Mouse (Mus musculus): ENCODE data around the gene Nt5c3.
A peak's percentile ranks its signal among the peaks of the same experiment; 100 is the strongest.

Gene Nt5c3

GRCm38 (mm10) chr6:56923726-56924707, at the start of gene Nt5c3, which contains the start of gene Vmn1r4:
TSS of gene Nt5c3 (minus strand) at chr6:56923932.
TSS of gene Vmn1r4 (plus strand) at chr6:56924015.
- peak; percentile 88 for DNase-seq (ENCODE audit: low spot score)

GRCm38 (mm10) chr6:56969973-56970372, 46.2 kb upstream of the Nt5c3 start, which contains the start of gene Vmn1r5:
TSS of gene Vmn1r5 (plus strand) at chr6:56970273.
- no peak for DNase-seq (ENCODE audit: low spot score)

DNA sequence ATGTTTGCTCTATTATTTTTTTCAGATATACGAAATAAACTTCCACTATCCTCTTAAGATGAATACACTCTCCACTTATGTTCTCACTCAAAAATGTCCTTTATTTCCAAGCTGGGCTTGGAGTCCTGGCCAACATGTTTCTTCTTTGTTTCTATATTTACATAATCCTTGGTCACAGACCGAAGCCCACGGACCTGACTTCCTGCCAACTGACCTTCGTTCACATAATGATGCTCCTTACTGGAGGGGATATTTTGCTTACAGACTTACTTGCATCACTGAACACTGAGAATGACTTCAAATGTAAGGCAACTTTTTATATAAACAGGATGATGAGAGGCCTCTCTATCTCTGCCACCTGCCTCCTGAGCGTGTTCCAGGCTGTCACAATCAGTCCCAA, 32.7 kb upstream of the Nt5c3 start:
- no peak for DNase-seq (ENCODE audit: low spot score)

GRCm38 (mm10) chr6:56934366-56934765, 10.6 kb upstream of the Nt5c3 start:
- DNase-seq (ENCODE audit: low spot score), result no peak

DNA sequence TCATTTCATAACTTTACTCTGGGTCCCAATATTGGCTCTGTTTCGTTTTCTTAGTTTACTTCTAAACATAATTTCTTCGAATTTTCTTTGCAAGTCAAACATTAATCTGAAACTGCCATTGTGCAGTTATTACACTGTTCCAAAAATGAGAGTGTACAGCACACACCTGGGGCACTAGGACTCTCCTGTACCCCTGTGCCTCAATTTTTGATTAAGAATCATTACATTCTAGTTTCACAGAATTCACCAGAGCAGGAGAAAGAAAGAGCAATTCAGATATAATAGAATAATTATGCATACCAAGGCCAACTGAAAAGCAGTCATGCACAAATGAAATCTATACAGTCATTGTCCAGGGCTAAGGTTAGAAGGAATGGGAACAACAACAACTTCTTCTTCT, 8.7 kb upstream of the Nt5c3 start:
- DNase-seq (ENCODE audit: low spot score), result no peak

- DNase-seq (ENCODE audit: low spot score), result no peak
Measured at GRCm38 (mm10) chr6:56931648-56932415, 8.1 kb upstream of the Nt5c3 start.

DNA sequence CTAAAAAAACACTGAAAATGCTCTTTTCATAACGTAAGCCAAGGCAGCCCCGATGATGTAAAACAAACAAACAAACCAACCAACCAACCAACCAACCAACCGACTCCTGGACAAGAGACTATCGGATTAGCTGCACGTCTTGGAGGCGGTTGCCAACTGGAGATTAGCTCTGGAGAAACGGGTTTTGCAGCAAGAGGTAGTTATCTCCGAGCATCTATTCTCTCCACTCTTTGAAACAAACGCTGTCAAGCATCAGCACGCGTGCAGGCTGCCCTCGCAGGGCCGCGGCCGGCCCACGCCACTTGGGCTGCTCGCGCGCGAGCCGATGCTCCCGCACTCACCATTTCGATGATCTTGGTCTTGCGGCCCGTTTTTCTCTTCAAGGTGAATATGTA, 404 bp downstream of the Nt5c3 start:
- no peak for DNase-seq (ENCODE audit: low spot score)

- peak; percentile 74 for DNase-seq (ENCODE audit: low spot score)
Measured at GRCm38 (mm10) chr6:56920222-56921092, 3.3 kb downstream of the Nt5c3 start.

DNA sequence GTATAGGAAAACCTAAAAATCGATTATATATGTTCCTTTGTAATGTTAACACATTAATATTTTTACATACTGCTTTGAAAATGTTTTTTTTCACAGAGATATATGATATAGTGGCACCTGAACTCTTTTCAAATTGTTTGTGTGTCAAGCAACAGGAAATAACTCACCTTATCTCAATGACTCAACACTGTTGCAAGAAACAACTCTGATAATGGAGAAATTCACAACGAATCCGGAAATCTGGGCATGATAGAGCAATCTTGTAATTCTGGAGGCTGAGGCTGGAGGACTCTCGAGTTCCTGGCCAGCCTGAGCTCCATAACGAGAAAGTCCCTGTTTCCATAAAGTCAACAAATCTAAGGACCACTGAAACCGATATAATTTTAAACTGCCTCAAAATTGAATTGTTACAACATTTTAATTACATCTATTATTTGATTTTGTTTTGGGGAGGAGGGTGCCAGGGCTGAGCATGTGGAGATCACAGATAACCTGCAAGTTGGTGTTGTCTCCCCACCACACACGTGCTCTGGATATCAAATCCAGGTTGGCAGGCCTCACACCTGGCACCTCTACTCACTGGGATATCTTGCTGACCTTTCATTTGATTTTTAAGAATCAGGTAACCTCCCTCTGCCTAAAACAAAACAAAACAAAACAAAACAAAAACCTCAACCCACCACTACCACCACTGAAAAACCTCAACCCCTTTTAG, 4.2 kb downstream of the Nt5c3 start:
- DNase-seq (ENCODE audit: low spot score), result no peak

GRCm38 (mm10) chr6:56917578-56918368, 6.0 kb downstream of the Nt5c3 start:
- peak; percentile 64 for DNase-seq (ENCODE audit: low spot score)

- DNase-seq (ENCODE audit: low spot score), result no peak
Measured at GRCm38 (mm10) chr6:56916279-56916678, 7.5 kb downstream of the Nt5c3 start.

DNA sequence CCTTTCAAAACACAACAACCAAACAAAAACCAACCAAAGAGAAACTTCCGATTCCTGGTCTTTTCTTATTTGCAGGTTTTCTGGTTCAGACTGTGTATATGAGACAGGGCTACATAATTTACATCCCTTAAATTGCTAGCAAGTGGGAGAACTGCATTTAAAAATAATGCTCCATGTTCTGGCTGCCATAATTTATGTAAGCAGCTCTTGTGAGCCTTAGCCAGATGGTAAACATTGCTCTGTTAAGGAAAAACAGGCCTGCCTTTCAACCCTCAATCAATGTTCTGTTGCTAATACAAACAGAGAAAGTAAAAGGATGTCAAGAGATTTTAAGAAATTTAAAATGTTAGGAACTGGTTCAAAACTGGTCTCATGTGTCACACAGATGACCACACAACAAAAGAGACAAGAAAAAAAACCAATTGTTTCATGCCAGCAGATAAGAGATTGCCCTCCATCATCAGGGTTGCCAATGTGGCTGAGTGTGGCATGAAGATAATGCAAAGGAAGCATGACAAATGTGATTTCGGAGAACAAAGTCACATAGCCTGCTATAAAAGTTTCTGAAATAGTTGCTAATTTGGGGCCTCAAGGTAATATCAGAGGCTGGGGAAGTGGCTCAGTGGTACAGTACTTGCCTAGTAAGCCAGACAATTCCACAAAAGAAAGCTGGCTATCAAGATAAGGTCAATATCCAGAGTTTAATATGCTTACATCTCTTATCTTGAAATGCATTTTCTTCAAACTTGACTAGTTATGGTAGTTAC, 10.5 kb downstream of the Nt5c3 start:
- DNase-seq (ENCODE audit: low spot score), result no peak

GRCm38 (mm10) chr6:56910910-56911309, 12.8 kb downstream of the Nt5c3 start:
- DNase-seq (ENCODE audit: low spot score), result no peak

DNA sequence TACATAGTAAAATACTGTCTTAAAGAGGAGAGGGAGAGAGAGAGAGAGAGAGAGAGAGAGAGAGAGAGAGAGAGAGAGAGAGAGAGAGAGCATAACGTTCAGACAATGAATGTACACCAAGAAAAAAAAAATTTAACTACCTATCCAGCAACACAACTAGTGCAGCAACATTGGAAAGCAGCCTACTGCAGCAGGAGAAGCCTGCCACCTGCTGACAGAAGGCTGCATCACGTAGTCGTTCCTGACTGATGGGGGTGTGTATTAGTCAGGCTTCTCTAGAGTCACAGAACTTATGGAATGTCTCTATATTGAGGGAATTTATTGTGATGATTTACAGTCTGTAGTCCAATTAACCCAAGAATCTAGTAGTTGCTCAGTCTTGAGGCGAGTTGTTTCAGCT, 14.8 kb downstream of the Nt5c3 start:
- no peak for DNase-seq (ENCODE audit: low spot score)

DNA sequence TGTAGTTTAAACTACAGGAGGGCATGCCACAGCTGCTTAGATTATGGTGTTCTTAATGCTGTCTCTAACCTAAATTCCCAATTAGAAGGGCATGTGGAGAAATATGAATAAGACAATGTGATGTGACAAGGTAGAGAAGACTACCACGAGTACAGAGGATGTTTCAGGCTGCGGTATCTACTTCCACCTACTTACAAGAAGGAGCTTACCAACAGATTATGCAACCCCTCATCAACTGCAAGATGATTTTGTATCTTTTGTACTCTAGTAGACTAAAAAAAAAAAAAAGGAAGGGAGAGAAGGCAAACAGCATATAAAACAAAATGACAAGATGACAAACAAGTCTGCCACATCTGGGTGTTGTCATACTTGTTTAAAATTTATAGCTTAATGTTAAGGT, 15.3 kb downstream of the Nt5c3 start:
- no peak for DNase-seq (ENCODE audit: low spot score)

DNA sequence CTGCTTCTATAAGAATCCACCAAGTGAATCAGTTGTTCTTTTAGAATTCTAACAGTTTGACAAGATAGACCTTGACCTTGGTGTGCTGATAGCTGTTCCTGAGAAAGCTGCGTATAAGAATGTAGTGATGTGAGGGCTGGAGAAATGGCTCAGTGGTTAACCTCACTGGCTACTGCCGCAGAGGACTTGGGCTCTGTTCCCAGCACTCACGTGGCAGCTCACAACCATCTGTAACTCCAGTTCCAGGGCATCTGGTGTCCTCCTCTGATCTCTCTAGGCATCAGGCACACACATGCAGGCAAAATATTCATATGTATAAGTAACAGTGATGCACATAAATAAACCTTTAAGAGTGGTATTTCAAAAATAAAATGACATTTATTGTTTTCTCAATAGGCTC, 15.8 kb downstream of the Nt5c3 start:
- DNase-seq (ENCODE audit: low spot score), result no peak

GRCm38 (mm10) chr6:56906121-56906846, 17.4 kb downstream of the Nt5c3 start:
- no peak for DNase-seq (ENCODE audit: low spot score)

DNA sequence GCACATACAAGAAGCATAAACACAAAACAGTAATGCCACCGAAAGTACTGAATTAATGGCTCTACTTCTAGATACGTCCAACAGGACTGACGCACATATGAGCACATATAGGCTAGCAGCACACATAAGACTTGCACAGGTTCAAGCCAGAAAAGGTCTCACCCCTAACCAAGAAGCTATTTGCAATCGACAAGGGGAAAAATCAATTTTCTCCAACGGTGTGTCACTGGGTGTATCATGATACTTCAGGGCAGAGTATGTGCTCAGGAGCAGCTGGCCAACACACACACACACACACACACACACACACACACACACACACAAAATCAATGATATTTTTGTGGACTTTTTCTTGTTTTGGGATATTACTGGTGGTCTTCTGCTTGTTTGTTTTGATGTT, 18.2 kb downstream of the Nt5c3 start:
- no peak for DNase-seq (ENCODE audit: low spot score)

GRCm38 (mm10) chr6:56904982-56905381, 18.8 kb downstream of the Nt5c3 start:
- DNase-seq (ENCODE audit: low spot score), result no peak
